Mouse (Mus musculus) neural tube, embryonic 10.5 days (tissue): ENCODE results near the gene Kif15.

ENCODE experiments used
- DNase-seq: peaks from one replicate; pipeline ENCODE4 v3.0.0-alpha.2; 2017; ENCODE audit warnings: low spot score; ENCODE audit errors: extremely low spot score

Gene Kif15

DNA sequence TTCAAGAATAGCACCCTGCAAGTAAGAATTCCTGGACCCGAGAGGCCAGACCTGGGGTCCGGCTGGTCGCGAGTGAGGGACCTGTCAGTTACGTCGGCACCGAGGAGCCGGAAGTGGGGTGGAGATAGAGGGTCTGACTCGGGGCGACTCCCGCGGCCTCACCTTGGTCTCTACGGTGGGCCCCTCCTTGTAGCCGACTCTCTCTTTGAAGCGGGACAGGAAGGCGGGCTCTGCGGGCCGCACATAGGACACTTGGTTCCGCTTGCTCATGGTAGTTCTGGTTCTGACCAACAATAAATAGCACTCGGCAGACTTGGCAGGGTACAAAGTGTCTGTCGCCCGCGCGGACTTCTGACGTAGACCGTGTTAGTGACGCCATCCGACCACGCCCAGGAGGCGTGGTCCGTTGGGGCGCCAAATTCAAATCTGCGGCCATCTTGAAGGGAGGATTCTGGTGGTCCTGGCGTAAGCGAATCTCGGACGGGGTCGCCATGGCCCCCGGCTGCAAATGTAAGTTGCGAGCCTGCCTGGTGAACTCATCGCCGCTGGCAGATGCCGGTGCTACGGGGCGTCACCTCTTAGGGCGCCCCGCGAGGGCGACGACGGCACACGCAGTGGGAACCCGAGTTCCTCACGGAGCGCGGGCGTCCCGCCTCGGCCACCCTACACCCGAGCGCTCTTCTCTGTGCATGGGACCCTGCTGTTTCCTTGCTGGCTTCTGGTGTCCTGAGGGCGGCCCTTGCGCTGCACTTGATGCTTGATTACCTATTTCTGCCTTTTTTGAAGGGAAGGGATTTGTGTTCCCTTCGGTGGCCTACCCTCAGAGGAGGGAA is at the start of gene Kif15, which contains the start of gene 1110059G10Rik:
Gene Kif15 (plus strand): TSS at position 404 of the 833 bp plus-strand sequence.
Gene 1110059G10Rik (minus strand): TSS at position 358 of the 833 bp plus-strand sequence.
- DNase-seq: peak; percentile 99

DNA sequence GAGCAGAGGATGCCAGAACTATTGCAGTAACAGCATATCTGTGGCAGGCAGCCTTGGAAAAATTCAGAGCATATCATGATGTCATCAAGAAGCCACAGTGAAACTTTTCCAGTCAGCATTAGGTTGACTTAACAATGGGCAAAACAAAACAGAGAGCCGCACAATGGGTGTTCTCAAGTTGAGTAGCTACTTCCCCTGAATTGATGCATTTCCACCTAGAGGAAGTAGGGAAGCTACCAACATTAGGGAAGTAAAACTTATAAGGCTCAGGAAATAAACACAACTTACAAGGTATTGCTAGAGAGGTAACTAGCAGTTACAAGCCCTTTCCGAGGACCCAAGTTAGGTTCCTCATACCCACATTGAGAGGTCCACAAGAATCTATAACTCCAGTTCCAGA is 49.8 kb upstream of the Kif15 start:
- no peak for DNase-seq

DNA sequence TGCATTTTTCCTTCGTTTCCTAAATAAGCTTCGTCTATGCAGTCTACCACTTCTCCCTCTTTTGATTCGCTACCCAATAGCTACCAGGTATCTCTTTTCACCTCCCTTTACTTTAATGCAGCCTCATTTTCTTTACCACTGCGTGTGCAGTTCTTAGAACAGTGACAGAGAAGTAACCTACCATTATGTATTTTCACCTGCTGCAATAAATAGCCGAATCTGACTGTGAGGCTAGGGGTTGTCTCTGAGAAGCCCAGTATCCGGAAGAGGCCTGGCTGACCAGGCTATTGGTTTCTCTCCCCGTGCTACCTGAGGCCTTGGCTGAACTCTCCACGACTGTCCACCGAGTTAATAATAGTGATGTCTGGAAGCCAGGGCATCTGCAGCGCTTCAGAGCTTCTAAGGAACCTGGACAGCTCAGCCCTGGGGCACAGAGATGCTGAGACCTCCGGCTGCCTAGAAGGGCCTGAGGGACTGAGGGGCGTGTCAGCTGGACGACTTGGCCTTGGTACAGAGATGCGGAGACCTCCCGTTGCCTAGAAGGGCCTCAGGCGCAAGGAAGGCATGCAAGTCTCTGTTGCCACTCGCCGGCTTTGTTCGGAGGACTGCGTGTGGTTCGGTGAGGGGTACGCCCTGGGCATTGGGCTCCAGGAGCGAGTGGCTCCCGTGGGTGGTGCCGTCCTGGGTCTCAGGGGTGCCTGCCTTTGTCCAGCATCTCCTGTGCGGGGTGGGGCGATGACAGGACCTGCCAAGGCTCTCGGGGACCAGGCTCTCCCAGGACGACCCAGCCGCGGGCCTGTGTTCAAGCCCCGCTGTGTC is 47.9 kb upstream of the Kif15 start:
- DNase-seq: peak; percentile 76

DNA sequence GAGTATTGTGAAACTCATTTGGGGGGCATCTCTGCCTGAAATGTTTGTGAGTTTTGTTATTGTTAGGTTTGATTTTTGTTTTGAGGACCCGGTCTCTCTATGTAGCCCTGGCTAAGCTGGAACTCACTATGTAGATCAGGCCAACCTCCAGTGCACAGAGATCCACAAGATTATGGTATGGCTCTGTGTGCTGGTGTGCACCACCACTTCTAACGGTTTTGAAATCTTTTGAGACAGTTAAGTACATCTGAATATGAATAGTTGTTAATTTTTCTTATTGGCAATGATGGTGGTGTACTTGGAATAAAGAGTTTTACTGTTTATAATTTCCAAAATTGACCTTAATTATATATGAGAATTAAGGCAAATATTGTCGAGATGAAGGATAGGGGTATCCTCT is 28.4 kb upstream of the Kif15 start:
- no peak for DNase-seq

DNA sequence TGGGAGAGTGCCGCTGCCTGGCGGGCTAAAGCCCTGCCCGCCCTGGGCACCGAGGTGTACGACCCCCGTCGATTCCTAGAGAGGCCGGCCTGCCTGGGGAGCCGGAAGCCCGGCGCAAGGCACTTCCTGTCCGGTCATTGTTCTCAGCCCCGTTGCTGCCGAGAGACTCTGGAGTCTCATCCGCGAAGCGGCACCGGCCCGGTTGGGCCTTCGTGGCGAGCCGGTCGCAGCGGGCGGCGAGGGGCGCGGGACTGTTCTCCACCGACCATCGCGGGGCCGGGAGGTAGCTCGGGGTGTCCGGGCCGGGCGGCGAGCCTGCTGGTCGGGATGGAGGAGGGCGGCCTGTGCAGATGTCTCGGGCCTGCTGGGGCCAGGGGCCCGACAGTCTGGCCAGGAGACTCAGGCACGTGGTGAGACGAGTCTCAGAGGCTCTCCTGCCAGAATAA is 27.9 kb upstream of the Kif15 start, which contains the start of gene Zfp105:
Gene Zfp105 (plus strand): TSS at position 137 of the 446 bp plus-strand sequence.
- peak; percentile 97 for DNase-seq

DNA sequence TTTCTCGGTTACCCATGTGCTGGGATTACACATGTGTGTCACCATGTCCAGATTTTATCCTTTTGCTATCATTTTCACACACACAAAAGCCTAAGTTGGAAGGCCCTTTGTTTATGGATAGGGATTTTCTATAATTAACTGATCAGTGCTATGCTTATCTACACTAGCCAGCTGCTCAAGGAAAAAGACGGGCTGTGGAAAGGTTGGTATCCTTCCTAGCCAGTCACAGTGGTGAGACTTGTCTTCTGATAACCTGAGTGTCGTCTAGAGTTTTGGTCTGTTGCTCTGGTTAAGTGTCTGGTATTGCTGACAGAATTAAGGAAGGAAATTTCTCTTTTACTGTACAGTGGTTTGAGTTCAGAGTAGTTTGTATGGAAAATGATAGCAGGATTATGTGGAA is 21.9 kb upstream of the Kif15 start:
- no peak for DNase-seq

DNA sequence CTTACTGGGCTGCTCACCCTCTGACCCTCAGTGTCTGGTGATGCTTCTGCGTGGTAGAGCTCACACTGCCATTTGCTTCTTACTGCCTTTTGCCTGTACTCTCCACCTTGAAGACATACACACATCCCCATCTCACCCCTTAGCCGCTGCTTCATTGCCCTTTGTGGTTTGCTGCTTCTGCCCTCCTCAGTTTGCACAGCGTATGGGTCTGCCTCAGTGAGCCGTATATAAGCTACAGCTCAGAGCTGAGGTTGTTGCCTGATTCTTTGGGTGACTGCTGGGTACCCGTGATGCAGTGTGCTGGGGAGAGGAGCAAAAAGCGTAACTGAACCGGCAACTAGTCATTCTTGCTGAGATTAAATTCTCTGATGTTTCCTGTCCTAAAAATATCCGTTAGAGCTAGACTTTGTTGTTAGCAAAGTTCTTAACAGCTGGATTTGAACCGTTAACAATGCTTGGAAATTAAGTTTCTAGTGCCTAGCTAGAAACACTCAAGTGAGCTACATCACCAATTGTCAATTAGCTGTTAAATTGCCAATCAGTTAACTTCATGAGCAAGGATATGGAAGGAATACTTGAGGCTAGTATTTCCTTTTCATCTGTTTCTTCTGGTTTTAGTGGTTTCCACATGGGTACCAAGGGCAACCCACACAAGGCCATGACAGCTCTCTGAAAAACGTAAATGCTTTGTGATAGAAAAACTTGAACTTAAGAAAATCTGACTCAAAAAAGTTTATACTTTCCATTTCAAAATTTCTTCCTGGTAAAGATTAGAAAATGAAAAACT is 47.8 kb downstream of the Kif15 start:
- DNase-seq: no peak

DNA sequence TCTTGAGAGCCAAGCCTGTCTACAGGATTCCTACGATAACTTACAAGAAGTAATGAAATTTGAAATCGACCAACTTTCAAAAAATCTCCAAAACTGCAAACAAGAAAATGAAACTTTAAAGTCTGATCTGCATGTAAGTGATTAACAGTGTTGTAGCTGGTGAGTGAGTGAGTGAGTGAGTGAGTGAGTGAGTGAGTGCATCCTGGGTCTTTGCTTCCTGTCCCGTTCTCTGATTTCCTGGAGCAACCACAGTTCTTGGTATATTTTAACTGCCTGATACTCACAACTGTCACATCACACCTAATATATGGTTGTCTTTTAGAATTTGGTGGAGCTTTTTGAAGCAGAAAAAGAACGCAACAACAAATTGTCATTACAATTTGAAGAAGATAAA is 48.3 kb downstream of the Kif15 start:
- DNase-seq: no peak

DNA sequence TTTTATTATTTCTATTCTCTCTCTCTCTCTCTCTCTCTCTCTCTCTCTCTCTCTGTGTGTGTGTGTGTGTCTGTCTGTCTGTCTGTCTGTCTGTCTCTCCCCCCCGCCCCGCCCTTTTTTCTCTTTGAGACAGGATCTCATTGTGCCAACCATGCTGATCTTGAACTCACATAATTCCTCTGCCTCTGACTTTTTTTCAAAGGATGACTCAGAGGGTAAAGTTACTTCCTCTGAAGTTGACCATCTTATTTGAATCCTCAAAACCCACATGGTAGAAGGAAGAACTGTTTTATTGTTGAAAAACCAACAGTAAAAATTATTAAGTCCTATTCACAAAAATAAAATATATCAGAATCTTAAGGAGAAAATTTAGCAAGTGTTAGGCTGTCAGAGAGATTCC is 53.9 kb downstream of the Kif15 start:
- DNase-seq: no peak

DNA sequence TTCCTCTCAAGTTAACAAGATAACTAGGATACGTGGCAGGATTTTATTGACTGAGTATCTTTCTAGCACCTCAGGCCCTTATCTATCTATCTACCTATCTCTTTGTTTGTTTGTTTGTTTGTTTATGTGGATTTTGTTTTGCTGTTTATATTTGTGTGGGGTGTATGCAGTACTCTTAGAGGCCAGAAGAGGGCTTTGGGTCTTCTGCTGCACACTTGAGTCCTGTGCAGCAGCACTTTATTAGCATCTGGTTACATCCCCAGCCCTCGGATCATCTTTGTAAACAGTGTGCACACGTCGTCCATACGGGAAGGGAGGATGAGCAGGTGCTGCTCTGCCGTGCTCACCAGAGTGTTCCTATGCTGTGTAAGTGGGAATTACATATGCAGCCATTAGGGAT is 55.2 kb downstream of the Kif15 start:
- DNase-seq: no peak

DNA sequence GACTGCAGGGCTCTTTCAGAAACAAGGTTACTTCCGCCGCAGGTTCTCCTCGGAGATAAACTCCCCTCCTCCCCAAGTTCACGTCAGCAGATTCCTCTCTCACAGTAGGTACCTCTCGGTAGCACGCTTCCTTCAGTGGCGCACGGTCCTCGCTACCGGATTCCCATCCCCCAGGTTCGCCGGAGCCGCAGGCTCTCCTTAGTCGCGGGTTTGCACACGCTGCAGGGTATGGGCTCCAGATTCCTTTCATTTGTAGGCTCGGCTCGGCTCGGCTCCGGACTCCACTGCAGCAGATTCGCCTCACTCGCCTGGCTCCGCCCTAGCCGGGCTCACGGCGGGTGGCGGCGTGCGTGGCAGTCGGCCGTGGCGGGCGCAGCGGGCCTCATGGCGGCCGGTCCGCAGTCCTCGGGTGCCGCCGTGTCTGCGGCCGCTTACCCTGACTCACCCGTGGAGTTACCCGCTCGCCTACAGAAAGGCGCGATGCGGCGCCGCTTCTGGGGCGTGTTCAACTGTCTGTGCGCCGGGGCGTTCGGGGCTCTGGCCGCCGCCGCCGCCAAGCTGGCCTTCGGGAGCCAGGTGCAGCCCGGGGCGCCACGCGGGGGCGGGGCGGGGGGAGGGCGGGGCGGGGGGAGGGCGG is 70.3 kb downstream of the Kif15 start, which contains the start of gene Tmem42:
Gene Tmem42 (plus strand): TSS at position 332 of the 637 bp plus-strand sequence.
- DNase-seq: peak; percentile 89

DNA sequence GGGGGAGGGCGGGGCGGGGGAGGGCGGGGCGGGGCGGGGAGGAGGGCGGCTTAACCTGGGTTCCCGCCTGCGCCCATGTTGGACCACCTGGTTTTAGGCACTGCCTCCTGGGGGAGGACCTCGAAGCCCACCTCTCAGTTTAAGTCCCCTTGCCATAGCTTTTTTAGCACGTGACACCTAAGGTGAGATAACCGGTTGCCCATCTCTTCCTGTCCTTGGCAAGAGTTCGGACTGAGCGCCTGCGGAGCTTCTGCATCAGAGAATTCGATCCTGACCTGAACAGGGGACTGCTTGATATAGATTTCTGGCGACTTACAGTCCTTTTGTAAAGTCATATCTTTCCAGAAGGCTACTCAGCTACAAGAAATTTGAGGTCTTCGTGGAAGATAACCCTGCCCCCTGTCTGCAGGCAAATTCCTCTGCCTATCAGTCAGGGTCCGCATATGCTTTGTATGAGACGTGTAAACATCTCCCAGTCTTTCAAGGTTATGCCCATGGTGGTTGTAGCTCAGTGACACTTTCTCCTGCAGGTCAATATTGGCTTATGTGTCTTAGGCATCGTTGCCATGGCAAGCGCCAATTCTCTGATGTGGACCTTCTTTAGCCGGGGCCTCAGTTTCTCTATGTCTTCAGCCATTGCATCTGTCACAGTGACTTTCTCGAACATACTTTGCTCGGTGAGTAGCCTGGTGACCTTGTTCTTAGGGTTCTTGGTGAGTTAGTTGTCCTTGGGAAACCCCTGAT is 71.0 kb downstream of the Kif15 start:
- no peak for DNase-seq

DNA sequence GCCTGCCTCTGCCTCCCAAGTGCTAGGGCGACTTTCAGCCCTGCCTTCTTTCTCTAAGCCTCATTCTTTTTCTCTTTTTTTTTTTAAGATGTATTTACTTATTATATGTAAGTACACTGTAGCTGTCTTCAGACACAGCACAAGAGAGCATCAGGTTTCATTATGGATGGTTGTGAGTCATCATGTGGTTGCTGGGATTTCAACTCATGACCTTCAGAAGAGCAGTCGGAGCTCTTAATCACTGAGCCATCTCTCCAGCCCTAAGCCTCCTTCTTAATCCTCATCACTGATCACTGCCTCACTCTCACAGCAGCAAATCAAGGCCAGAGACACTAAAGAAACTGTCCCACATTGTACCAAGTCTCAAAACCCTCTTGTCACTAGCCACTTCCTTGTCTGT is 73.4 kb downstream of the Kif15 start:
- no peak for DNase-seq

DNA sequence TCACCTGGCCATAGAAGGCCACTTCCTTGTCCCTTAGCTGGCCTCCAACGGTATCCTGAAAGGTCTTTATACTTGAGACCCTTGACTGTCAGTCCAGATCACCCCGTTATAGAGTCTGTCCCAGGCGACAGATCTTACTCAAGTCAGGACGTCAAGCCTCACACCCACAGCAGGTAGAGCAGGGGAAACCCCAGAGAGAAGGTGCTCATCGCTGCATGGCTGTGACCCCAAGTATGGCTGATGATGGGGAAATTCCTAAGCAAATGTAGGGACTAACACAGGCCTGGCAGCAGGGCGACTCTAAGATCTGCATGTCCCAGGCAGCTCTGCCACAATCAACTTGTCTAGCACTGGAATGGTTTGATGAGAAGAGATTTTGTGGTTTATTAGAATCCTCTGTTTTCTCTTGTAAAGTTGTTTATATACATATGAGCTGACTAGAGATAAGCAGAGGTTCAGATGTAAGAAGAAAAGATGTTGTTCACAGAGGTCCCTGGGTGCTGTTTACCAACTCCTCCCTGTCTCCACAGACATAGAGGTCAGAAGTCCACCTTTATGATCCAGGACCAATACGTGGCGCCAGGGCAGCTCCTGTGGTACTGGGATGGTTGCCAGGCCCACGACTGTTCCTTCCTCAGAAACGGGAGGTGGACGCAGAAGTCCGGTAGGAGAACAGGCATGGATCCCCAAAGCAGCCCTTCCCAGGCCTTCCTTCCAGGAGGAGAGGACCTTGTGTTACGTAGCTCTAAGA is 80.8 kb downstream of the Kif15 start:
- DNase-seq: no peak

DNA sequence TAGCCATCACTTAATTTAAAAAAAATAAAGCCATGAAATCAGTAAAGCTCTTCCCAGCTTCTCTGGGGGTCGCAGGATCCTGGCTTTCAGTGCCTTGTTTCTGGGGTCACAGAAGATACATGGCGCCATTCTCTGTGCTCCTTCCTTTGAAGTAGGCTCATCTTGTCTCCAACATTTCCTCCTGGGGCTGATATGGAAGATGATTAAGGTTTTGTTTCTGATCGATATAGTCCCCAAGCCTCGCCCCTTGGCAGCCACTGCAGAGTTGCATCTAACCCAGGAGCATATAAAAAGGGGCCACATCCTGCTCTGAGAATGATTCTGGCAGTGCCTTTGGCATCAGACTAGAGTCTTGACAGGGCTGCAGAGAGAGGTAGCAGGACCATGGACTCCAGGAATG is 83.6 kb downstream of the Kif15 start, which contains the start of gene Tgm4:
Gene Tgm4 (plus strand): TSS at position 301 of the 400 bp plus-strand sequence.
- DNase-seq: no peak

DNA sequence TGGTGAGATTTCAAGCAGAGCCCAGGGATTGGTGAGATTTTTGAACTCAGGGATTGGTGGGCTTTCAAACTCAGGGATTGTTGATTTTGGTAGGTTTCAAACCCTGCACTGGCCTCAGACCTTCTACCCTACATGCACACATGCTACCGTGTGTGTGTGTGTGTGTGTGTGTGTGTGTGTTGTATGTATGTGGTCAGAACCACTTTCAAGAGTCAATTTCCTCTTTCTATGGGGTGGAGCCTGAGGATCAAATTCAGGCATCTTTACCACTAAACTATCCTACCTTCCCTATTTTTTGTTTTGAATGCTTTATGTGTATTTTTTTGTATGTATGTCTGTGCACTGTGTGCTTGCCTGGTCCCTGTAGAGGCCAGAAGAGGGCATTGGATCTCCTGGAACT is 96.8 kb downstream of the Kif15 start:
- DNase-seq: no peak

DNA sequence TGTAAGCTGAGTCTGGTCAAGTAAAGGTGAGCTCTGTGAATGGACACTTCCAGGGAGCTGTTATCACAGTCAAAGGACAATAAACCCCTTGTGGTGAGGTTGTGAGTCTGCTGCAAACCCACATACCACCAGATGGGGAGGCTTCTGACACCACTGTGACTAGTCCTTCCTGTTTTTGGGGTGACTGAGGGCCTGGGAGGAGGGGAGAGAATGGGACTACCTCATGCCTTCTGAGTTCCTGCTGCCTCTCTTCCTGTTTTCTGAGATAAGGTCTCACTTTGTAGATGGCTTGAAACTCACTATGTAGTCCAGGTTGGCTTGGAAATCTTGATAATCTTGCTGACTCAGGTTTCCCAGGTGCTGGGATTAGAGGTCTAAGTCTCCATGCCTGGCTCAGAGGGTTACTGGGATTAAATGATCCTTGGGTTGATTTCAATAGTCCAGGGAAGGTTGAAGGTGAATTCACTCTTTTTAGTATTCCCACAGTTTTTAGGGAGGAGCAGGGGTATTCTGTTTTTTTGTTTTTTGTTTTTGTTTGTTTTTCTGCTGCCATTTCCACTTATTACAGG is 108.0 kb downstream of the Kif15 start:
- no peak for DNase-seq

DNA sequence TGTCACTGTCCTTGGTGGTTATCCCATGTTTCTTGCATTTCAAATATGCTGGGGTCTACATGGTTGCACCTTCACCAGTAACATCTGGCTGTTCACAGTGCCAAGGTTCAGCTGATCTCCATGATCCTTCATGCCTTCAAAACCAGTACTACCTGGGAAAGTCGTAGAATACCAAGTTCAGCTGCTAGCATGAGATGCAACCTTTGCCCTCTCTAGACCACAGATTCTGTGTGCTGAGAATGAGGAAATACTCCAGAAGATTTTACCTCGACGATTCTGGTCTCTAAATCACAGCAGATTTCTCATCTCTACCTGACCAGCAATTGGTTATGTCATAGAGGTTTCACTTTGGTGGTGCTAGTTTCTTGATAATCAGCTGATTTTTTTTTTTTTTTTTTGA is 109.3 kb downstream of the Kif15 start:
- DNase-seq: no peak
